Mouse (Mus musculus) gastrocnemius, postnatal 4 days (tissue): Measurements from ENCODE around the gene Rnf31. TPM values are rescaled to one million over a fixed set of nuclear protein-coding genes. Genes with fewer than 3 reads are reported as not detected.

Experiments
- DNase-seq, 2 experiments: peaks; one replicate each; pipeline ENCODE4 v3.0.0; 2021 to 2022; ENCODE audit warnings: low spot score in 2 of 2, mixed read lengths in 2 of 2
- long read RNA-seq, 2 experiments: library from polyadenylated mRNA; stranded (forward); transcript quantifications; one replicate each; pipeline ENCODE4 v2.0.0; 2021
- total RNA-seq, 2 experiments: library from RNA; stranded (reverse); gene quantifications; 2 replicates each; pipeline ENCODE4 v1.2.3; 2021

The Rnf31 gene
- 10 to 100 TPM; 21.2 to 22.4 TPM for total RNA-seq
- long read RNA-seq, experiment 1, partial matches to known transcripts, result 5 of 11 reads
- long read RNA-seq, experiment 1, other reads (novel, unspliced or antisense), result 4 of 11 reads
- long read RNA-seq, experiment 2, transcript Rnf31-201 (21 exons, 3,485 nt), result major isoform, 5 of 9 reads
- long read RNA-seq, experiment 2, partial matches to known transcripts, result 2 of 9 reads
- long read RNA-seq, experiment 2, other reads (novel, unspliced or antisense), result 2 of 9 reads

DNA sequence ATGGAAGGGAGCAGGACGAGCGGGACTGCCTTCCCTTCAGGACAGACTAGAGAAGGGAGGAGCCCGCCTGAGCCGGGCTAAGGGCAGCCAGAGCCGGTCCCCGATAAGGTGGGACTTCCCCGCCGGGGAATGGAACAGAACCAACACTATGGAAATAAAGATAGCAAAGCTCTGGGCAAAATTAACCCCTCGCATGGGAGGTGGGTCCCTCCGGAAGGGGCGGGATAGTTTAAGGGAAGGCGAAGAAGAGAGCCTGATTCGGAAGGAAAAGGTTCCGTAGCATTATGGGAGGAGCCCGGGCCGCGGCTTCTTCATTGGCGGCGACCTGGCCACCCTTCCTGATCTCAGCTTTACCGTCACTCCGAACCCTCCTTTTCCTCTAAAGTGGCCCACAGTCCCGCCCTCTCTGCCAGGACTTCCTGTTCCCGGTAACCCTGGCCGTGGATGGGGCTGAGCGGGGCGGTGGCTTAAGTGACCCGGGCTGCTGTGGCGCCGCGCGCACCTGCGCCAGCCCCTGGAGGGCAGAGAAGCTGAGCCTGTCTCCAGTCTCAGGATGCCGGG is at the start of gene Rnf31:
TSS of gene Rnf31 (plus strand) at position 378 of the 561 bp plus-strand sequence.
- peak; percentile 82 to 91 for DNase-seq

- no peak for DNase-seq
Observed at GRCm38 (mm10) chr14:55542268-55542667, 49.2 kb upstream of the Rnf31 start.

- no peak for DNase-seq
Observed at GRCm38 (mm10) chr14:55544334-55544733, 47.2 kb upstream of the Rnf31 start.

GRCm38 (mm10) chr14:55550191-55550590 is 41.3 kb upstream of the Rnf31 start:
- DNase-seq, result no peak

GRCm38 (mm10) chr14:55551347-55551746 is 40.2 kb upstream of the Rnf31 start:
- DNase-seq, result no peak

- no peak for DNase-seq
Observed at GRCm38 (mm10) chr14:55551794-55552193, 39.7 kb upstream of the Rnf31 start.

- no peak for DNase-seq
Observed at GRCm38 (mm10) chr14:55554635-55555034, 36.9 kb upstream of the Rnf31 start.

DNA sequence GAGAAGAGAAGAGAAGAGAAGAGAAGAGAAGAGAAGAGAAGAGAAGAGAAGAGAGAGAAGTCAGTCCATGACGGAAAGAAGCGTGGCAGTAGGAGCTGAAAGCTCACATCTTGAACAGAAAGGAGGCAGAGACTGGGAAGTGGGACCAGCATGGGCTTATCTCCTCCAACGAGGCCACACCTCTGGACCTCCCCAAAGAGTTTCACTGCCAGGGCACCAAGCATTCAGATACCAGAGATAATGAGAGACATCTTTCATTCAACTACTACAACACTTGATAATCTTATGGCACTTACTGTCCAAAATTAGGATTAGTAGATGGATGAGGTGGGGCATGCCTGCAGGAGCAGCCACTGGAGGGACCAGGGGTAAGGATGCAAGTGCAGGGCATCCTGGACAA is 35.7 kb upstream of the Rnf31 start:
- no peak for DNase-seq

- peak in 1 of 2 experiments; percentile 75 for DNase-seq
Observed at GRCm38 (mm10) chr14:55557003-55557402, 34.5 kb upstream of the Rnf31 start.

- DNase-seq, result no peak
Observed at GRCm38 (mm10) chr14:55557587-55557986, 33.9 kb upstream of the Rnf31 start.

- no peak for DNase-seq
Observed at GRCm38 (mm10) chr14:55558740-55559448, 32.6 kb upstream of the Rnf31 start.

- peak; percentile 81 to 89 for DNase-seq
Observed at GRCm38 (mm10) chr14:55559799-55560201, 31.7 kb upstream of the Rnf31 start, which contains the start of gene Dcaf11. Gene Dcaf11 (plus strand): TSS chr14:55560006.

- DNase-seq, result peak; percentile 91 to 98
Observed at GRCm38 (mm10) chr14:55560202-55561073, 31.1 kb upstream of the Rnf31 start, which contains the start of gene A730061H03Rik. Gene A730061H03Rik (minus strand): TSS chr14:55560406.

- no peak for DNase-seq
Observed at GRCm38 (mm10) chr14:55561860-55562259, 29.6 kb upstream of the Rnf31 start.

DNA sequence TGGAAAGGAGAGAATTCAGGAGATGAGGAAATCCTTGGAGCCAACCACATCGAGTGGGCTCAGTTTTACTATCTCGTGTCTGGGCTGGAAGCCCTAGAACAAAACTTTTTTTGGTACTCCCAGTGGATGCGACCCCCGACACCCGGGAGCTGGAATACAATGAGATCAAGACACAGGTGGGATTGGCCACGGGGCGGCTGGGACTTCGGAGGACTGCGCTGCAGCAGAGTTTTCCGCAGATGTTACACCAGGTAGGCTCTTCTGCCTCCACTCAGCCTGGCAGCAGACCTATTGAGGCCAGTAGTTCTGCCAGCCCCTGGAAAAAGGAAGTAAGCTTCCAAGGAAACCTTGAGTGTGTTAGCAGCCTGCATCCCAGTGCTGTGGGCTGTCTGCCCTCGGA is 28.3 kb upstream of the Rnf31 start:
- no peak for DNase-seq

DNA sequence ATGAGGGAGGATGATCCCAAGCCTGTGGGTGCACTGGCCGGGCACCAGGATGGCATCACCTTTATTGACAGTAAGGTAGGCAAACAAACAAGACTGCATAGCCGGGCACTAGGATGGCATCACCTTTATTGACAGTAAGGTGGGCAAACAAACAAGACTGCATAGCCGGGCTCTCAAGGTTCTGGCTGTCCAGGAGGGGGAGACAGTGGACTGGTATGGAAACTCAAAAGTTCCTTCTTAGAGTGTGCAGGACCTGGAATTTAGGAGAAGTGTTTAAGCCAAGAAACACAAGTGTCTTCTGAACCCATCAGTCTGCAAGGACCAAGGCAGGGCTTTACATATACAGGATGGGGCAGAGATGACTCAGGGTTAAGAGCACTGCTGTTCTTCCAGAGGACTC is 25.8 kb upstream of the Rnf31 start:
- DNase-seq, result no peak

- DNase-seq, result no peak
Observed at GRCm38 (mm10) chr14:55567496-55567895, 24.0 kb upstream of the Rnf31 start.

- no peak for DNase-seq
Observed at GRCm38 (mm10) chr14:55570588-55570987, 20.9 kb upstream of the Rnf31 start.

DNA sequence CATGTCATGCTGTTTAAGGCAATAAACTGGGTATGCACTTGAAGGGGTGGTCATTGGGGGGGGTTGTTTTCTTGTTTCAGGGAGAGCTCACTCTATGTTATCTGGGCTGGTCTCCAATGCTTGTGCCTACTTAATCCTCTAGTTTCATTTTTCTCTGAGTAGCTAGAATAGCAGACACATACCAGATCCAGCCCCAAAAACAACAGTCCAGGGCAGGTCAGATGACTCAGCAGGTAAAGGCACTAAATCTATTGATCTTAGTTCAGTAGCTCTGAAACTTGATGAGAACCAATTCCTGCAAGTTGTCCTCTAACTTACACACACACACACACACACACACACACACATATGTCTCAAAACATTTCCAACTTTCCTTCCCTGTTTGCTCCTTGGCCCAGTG is 19.7 kb upstream of the Rnf31 start:
- DNase-seq, result no peak

GRCm38 (mm10) chr14:55575302-55575701 is 16.2 kb upstream of the Rnf31 start, which contains the start of gene Fitm1:
Gene Fitm1 (plus strand): TSS chr14:55575617.
- peak in 1 of 2 experiments; percentile 45 for DNase-seq

GRCm38 (mm10) chr14:55575711-55576110 is 15.8 kb upstream of the Rnf31 start:
- DNase-seq, result no peak
